Mouse (Mus musculus) stomach, embryonic 15.5 days (tissue): Measurements from ENCODE around the gene Gna11. TPM values are rescaled to one million over a fixed set of nuclear protein-coding genes. Genes with fewer than 3 reads are reported as not detected.

ENCODE experiments used
- ATAC-seq: fragments of 200-750 bp; cut with Nextera tagmentation; 2 replicates; pipeline ENCODE4 v1.8.0; 2017; ENCODE audit warnings: low read depth, moderate number of reproducible peaks, moderate TSS enrichment; ENCODE audit not compliant: insufficient read depth, low FRiP score
- H3K27ac ChIP-seq: fragments of 300-500 bp; sonication (generic); 2 replicates; pipeline ENCODE4 v1.5.1; 2015; ENCODE audit warnings: mild to moderate bottlenecking, inconsistent platforms
- H3K27me3 ChIP-seq: fragments of 300-500 bp; sonication (generic); replicated peaks from 2 replicates; pipeline ENCODE4 v1.6.1; 2015; ENCODE audit warnings: inconsistent platforms
- H3K36me3 ChIP-seq: fragments of 300-500 bp; sonication (generic); 2 replicates; pipeline ENCODE4 v1.6.1; 2015; ENCODE audit warnings: inconsistent platforms
- H3K4me1 ChIP-seq: fragments of 300-500 bp; sonication (generic); 2 replicates; pipeline ENCODE4 v1.6.1; 2015; ENCODE audit warnings: inconsistent platforms
- H3K4me2 ChIP-seq: fragments of 300-500 bp; sonication (generic); 2 replicates; pipeline ENCODE4 v1.6.1; 2015; ENCODE audit warnings: mild to moderate bottlenecking, inconsistent platforms
- H3K4me3 ChIP-seq: fragments of 300-500 bp; sonication (generic); replicated peaks from 2 replicates; pipeline ENCODE4 v1.5.1; 2015; ENCODE audit warnings: inconsistent platforms
- H3K9ac ChIP-seq: fragments of 300-500 bp; sonication (generic); 2 replicates; pipeline ENCODE4 v1.6.1; 2015; ENCODE audit warnings: inconsistent platforms
- H3K9me3 ChIP-seq: fragments of 300-500 bp; sonication (generic); 2 replicates; pipeline ENCODE4 v1.6.1; 2016; ENCODE audit warnings: inconsistent platforms
- WGBS: fragments of 180-500 bp; shearing (Covaris S2); methylation state at CpG from one replicate; pipeline ENCODE4 v1.1.7; 2015; 5-methylcytosine and 5-hydroxymethylcytosine counted together
- polyA plus RNA-seq: library from polyadenylated mRNA; unstranded; fragments of >200 nt; fragmentation: Nextera tagmentation; extraction: Ambion mirVana; gene quantifications from 2 replicates; pipeline ENCODE4 v1.2.1, GENCODE M21; 2015

The Gna11 gene
- polyA plus RNA-seq, 1 experiment from 2014 or later, result 113 TPM

- H3K36me3 ChIP-seq, result no peaks in the 10 kb centered on the region
- H3K4me2 ChIP-seq, result peak overlapping the region; percentile 12; the same call in 1 of the 2 replicates
- H3K4me1 ChIP-seq, result peaks cover 15% of the 10 kb centered on the region
- 0 out of 2 replicates have a peak overlapping the region, but pooled peaks have one; percentile 8 for H3K4me3 ChIP-seq
- H3K9me3 ChIP-seq, result no peaks in the 10 kb centered on the region
- no peak for ATAC-seq
- no peak overlapping the region for H3K27ac ChIP-seq
- WGBS, result 80% methylated on average over 38 of the region's 38 CpGs
- no peaks in the 10 kb centered on the region for H3K27me3 ChIP-seq
- no peak overlapping the region for H3K9ac ChIP-seq
Observed at GRCm38 (mm10) chr10:81498316-81499249, 46.4 kb downstream of the Gna11 start.

GRCm38 (mm10) chr10:81497401-81498270 is 47.4 kb downstream of the Gna11 start:
- H3K36me3 ChIP-seq, result peaks cover 7% of the 10 kb centered on the region
- no peak overlapping the region for H3K9ac ChIP-seq

GRCm38 (mm10) chr10:81496969-81497368 is 48.0 kb downstream of the Gna11 start:
- Histone ChIP-seq H3K27ac (no peak overlapping the region), H3K4me3 (peak overlapping the region; percentile 84), H3K9me3 (no peaks in the 10 kb centered on the region), H3K27me3 (no peaks in the 10 kb centered on the region), H3K4me2 (peak overlapping the region; percentile 52), H3K36me3 (peaks cover 14% of the 10 kb centered on the region), H3K4me1 (peaks cover 15% of the 10 kb centered on the region), H3K9ac (no peak overlapping the region)
- 27% methylated on average over 4 of the region's 4 CpGs for WGBS
- ATAC-seq, result no peak

More at GRCm38 (mm10) chr10:81497401-81498270, 47.4 kb downstream of the Gna11 start:
- Histone ChIP-seq H3K4me1 (peaks cover 15% of the 10 kb centered on the region), H3K27me3 (no peaks in the 10 kb centered on the region), H3K9me3 (no peaks in the 10 kb centered on the region), H3K4me2 (peak overlapping the region; percentile 52), H3K4me3 (peak overlapping the region; percentile 84), H3K27ac (no peak overlapping the region)
- 77% methylated on average over 17 of the region's 17 CpGs for WGBS
- no peak for ATAC-seq

DNA sequence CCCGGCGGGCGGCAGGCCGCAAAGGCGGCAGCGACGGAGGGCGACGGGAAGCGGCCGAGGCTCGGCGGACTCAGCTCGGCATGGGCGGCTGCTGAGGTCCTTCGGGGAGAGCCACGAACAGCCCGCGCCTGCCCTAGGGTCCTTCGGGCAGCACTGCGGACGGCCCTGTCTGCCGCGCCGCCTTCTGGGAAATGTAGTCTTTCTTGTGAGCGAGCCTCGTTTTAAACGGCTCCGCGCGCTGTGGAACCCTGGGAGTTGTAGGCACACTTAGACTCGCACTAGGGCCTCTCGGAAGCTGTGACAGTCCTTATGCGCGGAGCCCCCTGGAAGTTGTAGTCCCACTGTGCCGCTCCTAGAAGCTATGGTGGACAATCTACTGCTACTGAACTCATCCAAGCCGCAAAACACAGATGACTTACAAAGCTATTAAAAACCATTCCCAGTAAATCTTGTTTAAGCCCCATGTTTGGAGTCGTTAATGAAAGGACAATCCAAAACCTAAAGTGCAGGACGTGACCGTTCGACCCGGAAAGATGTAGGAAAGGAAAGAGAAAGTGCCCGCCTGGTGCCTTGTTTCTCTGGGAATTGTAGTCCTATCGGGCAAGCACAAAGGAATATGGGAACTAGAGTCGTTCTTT is 48.6 kb downstream of the Gna11 start, which contains the start of gene Ncln:
Gene Ncln (minus strand): TSS at position 129 of the 638 bp plus-strand sequence.
- ATAC-seq, result peak; percentile 97
- peaks cover 15% of the 10 kb centered on the region for H3K4me1 ChIP-seq
- H3K4me2 ChIP-seq, result peak within 1 kb of the TSS; percentile 92
- peak within 1 kb of the TSS; percentile 72 for H3K27ac ChIP-seq
- H3K4me3 ChIP-seq, result peak within 1 kb of the TSS; percentile 84
- peaks cover 20% of the 10 kb centered on the region for H3K36me3 ChIP-seq
- H3K9ac ChIP-seq, result peak within 1 kb of the TSS; percentile 68
- H3K9me3 ChIP-seq, result no peaks in the 10 kb centered on the region
- under 1% methylated on average over 45 of the region's 45 CpGs for WGBS
- H3K27me3 ChIP-seq, result no peaks in the 10 kb centered on the region

DNA sequence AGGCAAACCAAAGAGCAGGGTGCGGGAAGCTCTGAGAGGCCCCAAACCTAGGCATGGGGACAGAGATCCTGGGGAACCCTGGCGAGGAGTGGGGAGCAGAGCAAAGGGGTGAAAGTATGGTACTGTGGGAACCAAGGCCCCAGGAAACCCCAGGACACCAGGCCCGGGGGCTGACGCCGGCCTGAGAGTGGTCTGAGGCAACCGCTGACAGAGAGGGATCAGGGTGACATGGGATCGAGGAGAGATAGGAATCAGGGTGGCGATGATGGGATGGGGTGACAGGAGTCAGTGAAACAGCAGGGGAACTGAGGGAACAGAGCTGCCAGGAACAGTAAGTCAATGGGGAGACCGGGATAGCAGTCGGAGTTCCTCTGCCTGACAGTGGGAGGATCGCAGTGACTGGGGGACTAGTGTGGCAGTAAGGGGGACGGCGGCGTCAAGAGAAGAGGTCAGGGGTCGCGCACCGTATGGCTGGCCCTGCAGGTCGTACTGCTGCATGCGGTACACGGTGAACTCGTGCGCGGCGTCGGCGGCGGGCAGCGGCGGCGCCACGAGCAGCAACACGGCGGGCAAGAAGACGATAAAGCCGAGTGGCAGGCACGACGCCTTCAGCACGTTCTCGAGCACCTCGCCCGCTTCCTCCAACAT is 49.2 kb downstream of the Gna11 start:
- H3K4me3 ChIP-seq, result peak overlapping the region; percentile 84
- under 1% methylated on average over 39 of the region's 41 CpGs for WGBS
- peak overlapping the region; percentile 21; the same call in 1 of the 2 replicates for H3K27ac ChIP-seq
- peak; percentile 12 for ATAC-seq
- H3K9me3 ChIP-seq, result no peaks in the 10 kb centered on the region
- H3K36me3 ChIP-seq, result peaks cover 26% of the 10 kb centered on the region
- peak overlapping the region; percentile 68 for H3K9ac ChIP-seq
- peaks cover 15% of the 10 kb centered on the region for H3K4me1 ChIP-seq
- no peaks in the 10 kb centered on the region for H3K27me3 ChIP-seq
- H3K4me2 ChIP-seq, result peak overlapping the region; percentile 92

DNA sequence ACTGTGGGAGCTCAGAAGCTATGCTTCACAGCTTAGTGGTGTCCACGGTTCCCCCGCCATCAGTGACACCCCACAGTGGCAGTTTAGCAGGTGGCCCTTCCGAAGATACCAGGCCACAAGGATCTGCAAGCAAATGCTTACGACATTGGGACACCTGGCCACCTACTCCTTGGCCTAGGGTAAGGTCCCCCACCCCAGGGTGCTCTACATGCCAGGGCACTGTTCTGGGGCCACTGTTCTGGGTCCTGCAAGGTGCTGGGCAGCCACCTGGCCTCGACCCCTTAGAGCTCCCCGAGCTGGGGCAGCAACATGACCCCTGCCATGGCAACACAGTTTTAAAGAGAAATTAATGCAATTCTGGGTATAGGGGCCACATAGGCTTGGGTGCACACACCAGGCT is 49.8 kb downstream of the Gna11 start:
- WGBS, result 64% methylated on average over 6 of the region's 6 CpGs
- Histone ChIP-seq H3K27ac (no peak overlapping the region), H3K9ac (peak overlapping the region; percentile 68), H3K9me3 (no peaks in the 10 kb centered on the region), H3K4me2 (peak overlapping the region; percentile 92), H3K27me3 (no peaks in the 10 kb centered on the region), H3K36me3 (peaks cover 31% of the 10 kb centered on the region), H3K4me3 (peak overlapping the region; percentile 84), H3K4me1 (peaks cover 15% of the 10 kb centered on the region)
- ATAC-seq, result no peak

DNA sequence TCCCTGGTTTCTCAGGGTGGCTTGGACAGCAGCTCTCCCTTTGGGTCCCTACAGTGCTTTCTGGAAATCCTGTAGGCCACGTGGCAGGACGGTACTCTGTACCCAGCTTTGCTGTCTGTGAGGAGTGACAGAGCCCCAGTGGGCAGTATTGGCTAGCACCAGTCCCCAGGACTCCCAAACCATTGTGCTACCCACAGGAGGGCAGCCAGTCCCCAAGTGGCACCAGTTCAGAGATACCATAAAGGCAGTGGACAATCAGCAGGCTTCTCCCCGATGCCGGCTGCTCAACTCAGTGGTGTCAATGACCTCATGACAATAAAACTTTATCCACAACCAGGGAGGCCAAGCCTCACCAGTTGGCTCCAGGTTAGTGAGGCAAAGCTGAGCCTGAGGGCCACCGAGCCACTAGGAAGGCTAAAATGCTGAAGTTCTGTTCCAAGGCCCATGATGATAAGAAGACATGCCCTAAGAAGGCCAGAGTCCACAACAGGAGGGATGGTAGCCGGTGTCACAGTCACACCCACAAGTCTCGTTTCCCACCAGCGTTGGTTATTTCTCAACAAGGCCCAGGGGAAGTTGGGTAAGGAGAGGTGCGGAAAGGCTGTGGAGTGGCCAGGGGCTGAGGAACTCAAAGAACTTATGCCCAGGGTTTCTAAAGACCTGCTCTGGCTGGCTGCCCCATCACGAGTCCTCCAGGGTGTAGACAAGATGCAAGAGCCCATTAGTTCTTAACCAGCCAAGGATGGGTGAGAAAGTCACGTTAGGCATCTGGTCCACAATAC is 50.5 kb downstream of the Gna11 start:
- H3K4me2 ChIP-seq, result peak overlapping the region; percentile 92
- peaks cover 15% of the 10 kb centered on the region for H3K4me1 ChIP-seq
- no peak for ATAC-seq
- H3K27me3 ChIP-seq, result no peaks in the 10 kb centered on the region
- H3K9ac ChIP-seq, result no peak overlapping the region
- no peaks in the 10 kb centered on the region for H3K9me3 ChIP-seq
- H3K27ac ChIP-seq, result no peak overlapping the region
- peak overlapping the region; percentile 84; the same call in 1 of the 2 replicates for H3K4me3 ChIP-seq
- peaks cover 38% of the 10 kb centered on the region for H3K36me3 ChIP-seq
- WGBS, result 83% methylated on average over 11 of the region's 11 CpGs

DNA sequence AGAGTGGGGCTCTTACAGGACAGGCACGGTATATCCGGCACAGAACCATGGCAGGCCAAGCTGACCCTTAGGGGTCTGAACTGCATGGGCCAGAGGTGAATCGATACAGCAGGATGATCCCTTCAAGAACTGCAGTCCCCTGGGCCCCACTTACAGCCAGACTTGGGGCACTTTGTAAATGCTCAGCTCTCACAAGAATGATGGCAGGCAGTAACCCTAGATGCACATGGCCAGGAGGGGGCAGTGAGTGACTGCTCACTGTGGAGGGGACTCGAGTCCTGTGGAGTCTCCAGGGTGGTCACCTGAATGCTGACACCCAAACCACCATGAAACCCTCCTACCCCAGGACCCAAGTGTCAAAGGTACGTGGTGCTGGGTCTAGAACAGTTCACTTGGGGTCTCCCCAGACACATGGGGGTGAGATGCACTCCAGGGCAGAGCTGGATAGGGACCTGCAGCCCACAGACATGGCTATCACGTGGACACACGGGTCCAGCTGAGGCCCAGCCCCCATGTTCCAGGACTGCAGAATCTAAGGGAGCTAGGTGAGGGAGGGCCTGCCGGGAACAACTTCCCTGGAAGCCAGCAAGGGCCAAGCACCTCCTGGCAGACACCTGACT is 51.3 kb downstream of the Gna11 start:
- Histone ChIP-seq H3K4me3 (no peak overlapping the region), H3K27me3 (no peaks in the 10 kb centered on the region), H3K4me1 (peaks cover 15% of the 10 kb centered on the region), H3K4me2 (no peak overlapping the region), H3K36me3 (peaks cover 43% of the 10 kb centered on the region), H3K9ac (no peak overlapping the region), H3K27ac (no peak overlapping the region), H3K9me3 (no peaks in the 10 kb centered on the region)
- WGBS, result 79% methylated on average over 8 of the region's 8 CpGs
- no peak for ATAC-seq

DNA sequence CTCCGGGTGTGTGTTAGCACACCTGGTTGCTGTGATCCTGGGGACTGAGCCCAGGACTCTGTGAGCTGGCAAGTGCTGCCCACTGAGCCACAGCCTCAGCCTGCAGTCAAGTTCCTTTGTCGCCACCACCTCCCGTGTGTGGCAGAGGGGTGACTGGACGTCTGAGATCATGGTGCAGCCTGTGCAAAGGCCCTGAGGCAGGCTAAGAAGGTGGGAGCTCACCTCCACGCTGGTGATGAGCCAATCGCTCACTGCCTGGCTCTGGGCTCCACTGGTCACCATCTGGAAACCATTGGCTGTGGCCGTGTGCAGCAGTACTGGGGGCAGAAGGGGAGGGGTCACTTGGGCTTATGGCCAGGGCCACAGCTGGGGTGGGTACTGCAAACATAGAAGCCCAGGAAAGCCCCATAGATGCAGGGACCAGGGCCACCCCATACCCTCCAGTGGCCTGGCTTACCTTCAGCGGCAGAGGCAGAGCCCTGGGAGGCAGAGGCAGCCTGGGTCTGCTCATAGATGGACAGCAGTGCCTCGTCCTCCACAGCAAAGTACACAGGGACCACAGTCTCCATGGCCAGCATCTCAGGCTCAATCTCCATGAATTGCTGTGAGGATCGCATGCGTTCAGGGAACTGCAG is 52.3 kb downstream of the Gna11 start:
- WGBS, result 89% methylated on average over 11 of the region's 11 CpGs
- Histone ChIP-seq H3K27ac (no peak overlapping the region), H3K36me3 (peaks cover 49% of the 10 kb centered on the region), H3K4me3 (no peak overlapping the region), H3K9me3 (no peaks in the 10 kb centered on the region), H3K4me2 (no peak overlapping the region), H3K9ac (no peak overlapping the region), H3K4me1 (peaks cover 15% of the 10 kb centered on the region), H3K27me3 (no peaks in the 10 kb centered on the region)
- ATAC-seq, result no peak

DNA sequence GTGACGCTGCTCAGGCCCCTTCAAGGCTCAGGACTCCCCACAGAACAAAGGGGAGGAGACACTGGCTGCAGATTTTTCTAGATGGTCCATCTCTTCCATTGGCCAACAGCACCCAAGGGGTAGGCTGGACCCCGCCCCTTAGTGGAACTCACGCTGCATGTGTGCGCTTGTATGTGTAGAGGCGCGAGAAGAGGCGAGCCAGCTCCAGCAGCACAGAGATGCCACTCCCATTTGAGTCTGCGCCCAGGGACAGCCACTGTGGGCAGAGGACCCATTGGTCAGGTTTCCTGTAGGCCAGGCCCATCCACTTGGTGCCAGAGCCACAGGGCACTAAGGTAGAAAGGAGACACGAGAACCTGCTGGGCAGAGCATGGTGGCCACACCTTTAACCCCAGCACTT is 54.0 kb downstream of the Gna11 start:
- no peak overlapping the region for H3K9ac ChIP-seq
- peaks cover 57% of the 10 kb centered on the region for H3K36me3 ChIP-seq
- H3K27ac ChIP-seq, result no peak overlapping the region
- H3K9me3 ChIP-seq, result no peaks in the 10 kb centered on the region
- 93% methylated on average over 9 of the region's 9 CpGs for WGBS
- peaks cover 15% of the 10 kb centered on the region for H3K4me1 ChIP-seq
- H3K4me3 ChIP-seq, result no peak overlapping the region
- no peak overlapping the region for H3K4me2 ChIP-seq
- ATAC-seq, result no peak
- no peaks in the 10 kb centered on the region for H3K27me3 ChIP-seq
